In the genomic region with DNA sequence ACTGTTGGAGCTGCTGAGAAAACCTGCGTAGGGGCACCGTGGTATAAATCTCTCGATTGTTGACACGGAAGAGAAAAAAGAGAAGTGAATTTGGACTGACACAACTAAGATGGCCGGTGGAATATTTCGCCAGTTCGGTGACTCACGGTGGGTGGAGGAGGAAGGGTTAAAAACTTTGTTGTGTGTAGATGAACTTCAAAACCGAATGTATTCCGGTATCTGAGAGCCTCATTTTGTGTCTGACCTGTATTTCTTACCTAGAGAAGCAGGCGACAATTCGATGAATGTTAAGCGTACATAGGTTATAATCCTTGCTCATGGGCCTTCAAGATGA, we compare ENCODE assay signal across 8 mouse cellular contexts. TPM values are rescaled to one million over a fixed set of nuclear protein-coding genes. Genes with fewer than 3 reads are reported as not detected.
DNase-seq lines count a peak whose midpoint lies in the region; ATAC-seq and TF ChIP-seq lines count a peak whose summit lies in the region.

No protein-coding gene starts in this region.

- H3K36me3 ChIP-seq in intestine, embryonic 15.5 days, result no peaks in the 10 kb centered on the region
- no peaks in the 10 kb centered on the region for H3K36me3 ChIP-seq in neural tube, embryonic 12.5 days

- intact Hi-C loops in left cerebral cortex, adult 2 months (cut with DNase I), result loop anchor here (1.0 to 5.0 kb wide), 4 partner anchors 40 to 102 kb away; no protein-coding TSS in a partner anchor
- intact Hi-C loops in left cerebral cortex, postnatal 4 days (cut with DNase I), result no loop called here

- no peak; the same call in 1 of the 2 replicates for ATAC-seq in intestine, embryonic 15.5 days
- ATAC-seq in neural tube, embryonic 12.5 days (ENCODE audit: low FRiP score, low read depth), result 0 out of 2 replicates have a peak, but pooled peaks have one; percentile 8

- DNase-seq in left cerebral cortex, adult 2 months (ENCODE audit: extremely low spot score in 1 of 2, low spot score in 2 of 2), result no peak
- DNase-seq in left cerebral cortex, adult 9 months (ENCODE audit: low spot score in 2 of 2), result no peak
- DNase-seq in layer of hippocampus, adult 9-10 months (ENCODE audit: low spot score), result no peak
- no peak for DNase-seq in left cerebral cortex, postnatal 4 days
- no peak for DNase-seq in spleen, postnatal 4 days (ENCODE audit: low spot score in 2 of 2)

- peak overlapping the region; percentile 92 for H3K4me3 ChIP-seq in left cerebral cortex, adult 2 months
- H3K4me3 ChIP-seq in cortical plate, adult 2 months (ENCODE audit: insufficient read depth, low read length), result peak overlapping the region; percentile 76
- H3K4me3 ChIP-seq in intestine, embryonic 15.5 days (replicated peaks), result peak overlapping the region; percentile 95
- peak overlapping the region; percentile 89 for H3K4me3 ChIP-seq in neural tube, embryonic 12.5 days

- WGBS in intestine, embryonic 15.5 days, result 9% methylated on average over 13 of the region's 13 CpGs
- 13% methylated on average over 13 of the region's 13 CpGs for WGBS in neural tube, embryonic 12.5 days

- peak overlapping the region; percentile 97 for H3K9ac ChIP-seq in intestine, embryonic 15.5 days
- H3K9ac ChIP-seq in neural tube, embryonic 12.5 days, result peak overlapping the region; percentile 98

- no peaks in the 10 kb centered on the region for H3K4me1 ChIP-seq in cortical plate, adult 2 months (ENCODE audit: control insufficient read depth, insufficient read depth, low read length)
- no peaks in the 10 kb centered on the region for H3K4me1 ChIP-seq in intestine, embryonic 15.5 days (replicated peaks)
- H3K4me1 ChIP-seq in neural tube, embryonic 12.5 days, result peaks cover 7% of the 10 kb centered on the region

- peak overlapping the region; percentile 63 for H3K4me2 ChIP-seq in intestine, embryonic 15.5 days (replicated peaks)
- H3K4me2 ChIP-seq in neural tube, embryonic 12.5 days (replicated peaks), result peak overlapping the region; percentile 63

- H3K9me3 ChIP-seq in intestine, embryonic 15.5 days, result no peaks in the 10 kb centered on the region
- no peaks in the 10 kb centered on the region for H3K9me3 ChIP-seq in neural tube, embryonic 12.5 days

- H3K27me3 ChIP-seq in intestine, embryonic 15.5 days (replicated peaks), result no peaks in the 10 kb centered on the region
- no peaks in the 10 kb centered on the region for H3K27me3 ChIP-seq in neural tube, embryonic 12.5 days (replicated peaks)

- peak overlapping the region; percentile 96 for H3K27ac ChIP-seq in left cerebral cortex, adult 2 months
- no peak overlapping the region for H3K27ac ChIP-seq in cortical plate, adult 2 months (ENCODE audit: insufficient read depth, low read length)
- H3K27ac ChIP-seq in intestine, embryonic 15.5 days, result peak overlapping the region; percentile 100
- peak overlapping the region; percentile 98; the same call in 1 of the 2 replicates for H3K27ac ChIP-seq in neural tube, embryonic 12.5 days

- no peak for TF ChIP-seq POLR2A in cortical plate, adult 2 months (IDR thresholded peaks at IDR 0.05; ENCODE audit: extremely low read depth, insufficient read depth, low read length)

- TF ChIP-seq CTCF in left cerebral cortex, adult 2 months (IDR thresholded peaks at IDR 0.05), result no peak
- no peak for TF ChIP-seq CTCF in cortical plate, adult 2 months (IDR thresholded peaks at IDR 0.05; ENCODE audit: extremely low read depth, insufficient read depth, low read length)

RNA-seq across cellular contexts. Expression of a gene that starts 0.4 kb away (rescaled TPM):
- 100 to 1,000 TPM; 146 to 148 TPM for total RNA-seq in left cerebral cortex, adult 2 months (2021)
- polyA plus RNA-seq in cortical plate, adult 2 months (2012; rRNA removed), result 66.2 and 69.3 TPM in 2 replicates
- 54.5 and 57.4 TPM in 2 replicates for polyA plus RNA-seq in intestine, embryonic 15.5 days (2015; fragmentation: Nextera tagmentation; extraction: Ambion mirVana)
- 87.5 and 97.1 TPM in 2 replicates for polyA plus RNA-seq in neural tube, embryonic 12.5 days (2016; fragmentation: Nextera tagmentation; extraction: Ambion mirVana)
- 100 to 1,000 TPM; 107 to 114 TPM for total RNA-seq in left cerebral cortex, postnatal 4 days (2021)

RNA-seq across cellular contexts. Expression of a gene that starts 40.6 kb away (rescaled TPM):
- total RNA-seq in left cerebral cortex, adult 2 months (2021), result 10 to 100 TPM; 19.6 to 19.9 TPM
- 15.2 TPM in 2 replicates for polyA plus RNA-seq in cortical plate, adult 2 months (2012; rRNA removed)
- 49.4 and 50.3 TPM in 2 replicates for polyA plus RNA-seq in intestine, embryonic 15.5 days (2015; fragmentation: Nextera tagmentation; extraction: Ambion mirVana)
- polyA plus RNA-seq in neural tube, embryonic 12.5 days (2016; fragmentation: Nextera tagmentation; extraction: Ambion mirVana), result 53.7 and 56.5 TPM in 2 replicates
- 10 to 100 TPM; 18.2 to 18.7 TPM for total RNA-seq in left cerebral cortex, postnatal 4 days (2021)
